Mouse (Mus musculus) liver, embryonic 12.5 days (tissue): ENCODE data around the gene Cse1l. TPM values are rescaled to one million over a fixed set of nuclear protein-coding genes. Genes with fewer than 3 reads are reported as not detected.

ENCODE experiments used
- ATAC-seq: fragments of 200-750 bp; cut with Nextera tagmentation; 2 replicates; pipeline ENCODE4 v1.8.0; 2017; ENCODE audit warnings: moderate number of reproducible peaks, mild to moderate bottlenecking, moderate library complexity
- H3K27ac ChIP-seq: fragments of 300-500 bp; sonication (generic); 2 replicates; pipeline ENCODE4 v1.5.1; 2016; ENCODE audit warnings: mild to moderate bottlenecking
- H3K27me3 ChIP-seq: fragments of 300-500 bp; sonication (generic); replicated peaks from 2 replicates; pipeline ENCODE4 v1.6.1; 2016; ENCODE audit warnings: mild to moderate bottlenecking, moderate library complexity
- H3K36me3 ChIP-seq: fragments of 300-500 bp; sonication (generic); 2 replicates; pipeline ENCODE4 v1.6.1; 2016; ENCODE audit warnings: mild to moderate bottlenecking, moderate library complexity
- H3K4me1 ChIP-seq: fragments of 300-500 bp; sonication (generic); 2 replicates; pipeline ENCODE4 v1.6.1; 2016
- H3K4me2 ChIP-seq: fragments of 300-500 bp; sonication (generic); 2 replicates; pipeline ENCODE4 v1.6.1; 2016; ENCODE audit warnings: mild to moderate bottlenecking, moderate library complexity
- H3K4me3 ChIP-seq: fragments of 300-500 bp; sonication (generic); 2 replicates; pipeline ENCODE4 v1.5.1; 2016; ENCODE audit warnings: mild to moderate bottlenecking, moderate library complexity
- H3K9ac ChIP-seq: fragments of 300-500 bp; sonication (generic); 2 replicates; pipeline ENCODE4 v1.6.1; 2016; ENCODE audit warnings: mild to moderate bottlenecking, moderate library complexity
- H3K9me3 ChIP-seq: fragments of 300-500 bp; sonication (generic); replicated peaks from 2 replicates; pipeline ENCODE4 v1.6.1; 2016; ENCODE audit warnings: mild to moderate bottlenecking, moderate library complexity
- WGBS: fragments of 180-500 bp; shearing (Covaris S2); methylation state at CpG from one replicate; pipeline ENCODE4 v1.1.7; 2016; ENCODE audit not compliant: insufficient replicate concordance; 5-methylcytosine and 5-hydroxymethylcytosine counted together
- polyA plus RNA-seq: library from polyadenylated mRNA; unstranded; fragments of >200 nt; fragmentation: Nextera tagmentation; extraction: Ambion mirVana; gene quantifications from 2 replicates; pipeline ENCODE4 v1.2.1, GENCODE M21; 2016

The Cse1l gene
- 108 and 109 TPM in 2 replicates for polyA plus RNA-seq

DNA sequence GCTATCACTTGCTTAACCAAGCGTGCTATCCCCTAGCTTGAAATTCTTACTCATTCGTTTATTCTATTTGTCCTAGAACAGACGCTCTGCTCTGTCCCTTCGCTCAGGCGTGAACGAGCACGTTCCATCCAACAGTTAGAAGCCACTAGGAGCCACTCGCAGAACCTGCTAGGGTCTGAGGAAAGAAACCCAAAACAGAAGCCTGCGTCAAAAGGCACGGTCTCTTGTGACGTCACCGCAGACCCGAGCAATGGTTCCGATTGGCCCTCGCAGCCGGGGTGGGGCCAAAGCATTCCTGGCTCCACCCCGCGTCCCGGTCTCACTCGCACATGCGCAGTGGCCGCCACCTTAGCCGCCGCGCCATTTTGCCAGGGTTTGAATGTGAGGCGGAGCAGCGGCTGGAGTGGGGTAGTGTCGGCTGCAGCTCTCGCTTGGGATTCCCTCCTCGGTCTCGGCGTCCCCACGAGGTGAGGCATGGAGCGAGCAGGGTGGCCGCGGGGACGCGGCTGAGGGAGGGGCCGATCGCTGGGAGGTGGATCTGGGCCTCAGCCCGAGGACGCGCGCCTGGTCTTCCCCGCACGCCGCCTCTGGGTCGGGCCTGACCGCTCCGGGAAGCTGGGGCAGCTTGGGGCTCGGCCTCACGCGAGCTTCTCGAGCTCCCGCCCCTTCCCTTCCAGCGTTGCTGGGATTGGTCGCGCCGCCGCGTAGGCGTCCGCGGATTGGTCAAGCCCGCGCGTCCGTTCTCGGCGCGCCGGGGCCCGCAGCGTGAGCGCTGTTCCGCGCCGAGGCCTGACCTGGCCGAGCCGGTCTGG, at the start of gene Cse1l:
TSS of gene Cse1l (plus strand) at position 330 of the 812 bp plus-strand sequence.
- Histone ChIP-seq H3K4me2 (peak within 1 kb of the TSS; percentile 85), H3K9me3 (no peaks in the 10 kb centered on the region), H3K27me3 (no peaks in the 10 kb centered on the region), H3K4me3 (peak within 1 kb of the TSS; percentile 79), H3K27ac (peak within 1 kb of the TSS; percentile 98), H3K9ac (peak within 1 kb of the TSS; percentile 92), H3K36me3 (peaks cover 29% of the 10 kb centered on the region), H3K4me1 (peaks cover 37% of the 10 kb centered on the region)
- peak; percentile 96 for ATAC-seq
- under 1% methylated on average over 80 of the region's 80 CpGs for WGBS

GRCm38 (mm10) chr2:166856366-166856765, 49.5 kb upstream of the Cse1l start:
- no peaks in the 10 kb centered on the region for H3K4me1 ChIP-seq
- H3K9ac ChIP-seq, result no peak overlapping the region
- peaks cover 99% of the 10 kb centered on the region for H3K36me3 ChIP-seq
- no peak for ATAC-seq
- no peaks in the 10 kb centered on the region for H3K27me3 ChIP-seq
- 88% methylated on average over 6 of the region's 6 CpGs for WGBS
- no peak overlapping the region for H3K4me3 ChIP-seq
- no peak overlapping the region for H3K27ac ChIP-seq
- H3K9me3 ChIP-seq, result peaks cover 4% of the 10 kb centered on the region; the same call in 1 of the 2 replicates
- H3K4me2 ChIP-seq, result no peak overlapping the region

DNA sequence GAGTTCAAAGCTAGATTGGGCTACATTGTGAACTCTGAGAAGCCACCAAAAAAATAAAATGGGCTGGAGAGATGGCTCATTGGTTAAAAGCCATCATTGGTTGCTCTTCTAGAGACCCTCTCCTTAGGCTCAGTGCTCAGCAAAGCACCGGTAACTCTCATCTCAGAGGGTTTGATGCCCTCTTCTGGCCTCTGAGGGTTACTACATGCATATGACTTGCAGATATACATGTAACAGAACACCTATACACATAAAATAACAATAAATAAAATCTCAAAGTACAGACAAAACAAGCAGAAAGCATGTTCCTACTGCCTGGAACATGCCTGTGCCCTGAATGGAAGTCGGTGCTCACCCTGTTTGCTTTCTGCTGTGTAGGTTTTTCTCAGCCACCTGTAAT, 48.7 kb upstream of the Cse1l start:
- ATAC-seq, result no peak
- no peaks in the 10 kb centered on the region for H3K4me1 ChIP-seq
- WGBS, result 71% methylated on average over 2 of the region's 2 CpGs

DNA sequence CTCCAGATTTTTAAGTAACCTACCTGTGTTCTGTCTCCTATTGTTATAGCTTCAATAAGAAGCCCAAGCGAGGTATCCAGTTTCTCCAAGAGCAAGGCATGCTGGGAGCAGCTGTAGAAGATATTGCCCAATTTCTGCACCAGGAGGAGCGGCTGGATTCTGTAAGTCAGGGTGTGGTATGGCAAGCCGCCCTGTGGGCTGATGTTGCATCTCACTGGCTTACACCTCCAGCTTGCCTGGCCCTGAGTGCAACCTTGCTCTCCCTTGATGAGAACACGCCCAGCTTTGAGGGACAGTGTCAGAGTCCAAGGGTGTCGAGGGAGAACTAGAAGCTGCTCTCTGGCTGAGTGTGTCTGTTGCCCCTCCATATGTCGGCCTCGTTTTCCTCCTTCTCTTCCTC, 46.6 kb upstream of the Cse1l start:
- Histone ChIP-seq H3K4me1 (no peaks in the 10 kb centered on the region), H3K4me2 (no peak overlapping the region), H3K27me3 (no peaks in the 10 kb centered on the region), H3K9me3 (no peaks in the 10 kb centered on the region), H3K4me3 (no peak overlapping the region), H3K9ac (no peak overlapping the region), H3K27ac (no peak overlapping the region), H3K36me3 (peaks cover 98% of the 10 kb centered on the region)
- ATAC-seq, result no peak
- WGBS, result 82% methylated on average over 7 of the region's 7 CpGs

More for the DNA sequence above, 48.7 kb upstream of the Cse1l start:
- no peak overlapping the region for H3K4me2 ChIP-seq
- no peak overlapping the region for H3K9ac ChIP-seq
- peaks cover 99% of the 10 kb centered on the region for H3K36me3 ChIP-seq
- H3K27me3 ChIP-seq, result no peaks in the 10 kb centered on the region
- H3K9me3 ChIP-seq, result peaks cover 2% of the 10 kb centered on the region; the same call in 1 of the 2 replicates
- H3K4me3 ChIP-seq, result no peak overlapping the region
- H3K27ac ChIP-seq, result no peak overlapping the region

GRCm38 (mm10) chr2:166862505-166862904, 43.3 kb upstream of the Cse1l start:
- Histone ChIP-seq H3K9me3 (no peaks in the 10 kb centered on the region), H3K4me3 (no peak overlapping the region), H3K9ac (no peak overlapping the region), H3K27ac (no peak overlapping the region), H3K4me1 (no peaks in the 10 kb centered on the region), H3K27me3 (no peaks in the 10 kb centered on the region), H3K36me3 (peaks cover 98% of the 10 kb centered on the region), H3K4me2 (no peak overlapping the region)
- ATAC-seq, result no peak
- 76% methylated on average over 3 of the region's 3 CpGs for WGBS

GRCm38 (mm10) chr2:166865476-166865875, 40.4 kb upstream of the Cse1l start:
- Histone ChIP-seq H3K27ac (no peak overlapping the region), H3K9ac (no peak overlapping the region), H3K4me3 (no peak overlapping the region), H3K36me3 (peaks cover 98% of the 10 kb centered on the region), H3K27me3 (no peaks in the 10 kb centered on the region), H3K4me2 (no peak overlapping the region), H3K9me3 (no peaks in the 10 kb centered on the region), H3K4me1 (peaks cover 6% of the 10 kb centered on the region)
- 65% methylated on average over 10 of the region's 10 CpGs for WGBS
- no peak for ATAC-seq

DNA sequence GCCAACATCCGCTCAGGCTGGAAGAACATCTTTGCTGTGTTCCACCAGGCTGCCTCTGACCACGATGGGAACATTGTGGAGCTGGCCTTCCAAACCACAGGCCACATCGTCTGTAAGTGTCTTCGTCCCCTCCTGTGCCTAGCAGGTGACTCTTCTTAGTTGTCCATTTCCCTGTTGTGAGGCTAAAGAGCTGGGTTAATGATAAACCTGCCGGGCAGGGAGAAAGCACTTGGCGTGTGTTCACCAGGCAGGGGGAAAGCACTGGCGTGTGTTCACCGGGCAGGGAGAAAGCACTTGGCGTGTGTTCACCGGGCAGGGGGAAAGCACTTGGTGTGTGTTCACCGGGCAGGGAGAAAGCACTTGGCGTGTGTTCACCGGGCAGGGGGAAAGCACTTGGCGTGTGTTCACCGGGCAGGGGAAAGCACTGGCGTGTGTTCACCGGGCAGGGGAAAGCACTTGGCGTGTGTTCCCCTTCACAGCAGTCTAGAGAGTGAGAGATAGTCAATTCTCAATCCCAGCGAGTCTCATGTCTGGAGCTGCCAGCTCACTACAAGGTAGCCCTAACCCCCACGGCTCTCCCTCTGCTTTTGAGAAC, 35.5 kb upstream of the Cse1l start:
- Histone ChIP-seq H3K4me1 (peaks cover 10% of the 10 kb centered on the region), H3K4me2 (no peak overlapping the region), H3K27me3 (no peaks in the 10 kb centered on the region), H3K27ac (no peak overlapping the region), H3K9ac (no peak overlapping the region), H3K9me3 (no peaks in the 10 kb centered on the region), H3K36me3 (peaks cover 100% of the 10 kb centered on the region), H3K4me3 (no peak overlapping the region)
- 81% methylated on average over 20 of the region's 20 CpGs for WGBS
- no peak; the same call in 1 of the 2 replicates for ATAC-seq

DNA sequence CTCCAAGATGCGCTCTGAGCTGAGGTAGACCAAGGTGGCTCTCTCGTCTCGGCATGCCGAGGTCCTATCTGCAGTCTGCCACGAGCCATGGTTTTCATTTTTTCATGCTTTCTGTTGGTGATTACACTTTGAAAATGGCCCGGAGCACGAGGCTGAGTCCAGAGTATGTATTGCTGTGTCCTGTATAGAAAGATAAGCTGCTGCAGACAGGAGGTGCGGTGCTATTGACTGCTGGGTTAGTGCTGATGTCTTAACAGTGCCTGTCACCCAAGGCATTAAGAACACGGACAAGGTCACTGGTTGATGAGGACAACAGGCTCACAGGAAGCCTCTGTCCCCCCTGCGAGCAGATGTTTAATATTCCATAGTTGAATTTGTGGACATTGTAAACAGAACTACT, 34.9 kb upstream of the Cse1l start:
- Histone ChIP-seq H3K36me3 (peaks cover 100% of the 10 kb centered on the region), H3K4me2 (no peak overlapping the region)
- peak; percentile 77 for ATAC-seq

GRCm38 (mm10) chr2:166874675-166875280, 31.1 kb upstream of the Cse1l start:
- Histone ChIP-seq H3K9ac (no peak overlapping the region), H3K4me3 (no peak overlapping the region), H3K9me3 (no peaks in the 10 kb centered on the region), H3K27me3 (no peaks in the 10 kb centered on the region), H3K4me2 (no peak overlapping the region), H3K4me1 (peaks cover 10% of the 10 kb centered on the region), H3K36me3 (peaks cover 99% of the 10 kb centered on the region), H3K27ac (no peak overlapping the region)
- no peak for ATAC-seq
- WGBS, result 78% methylated on average over 10 of the region's 10 CpGs

More for the DNA sequence above, 34.9 kb upstream of the Cse1l start:
- 50% methylated on average over 10 of the region's 10 CpGs for WGBS
- Histone ChIP-seq H3K27ac (no peak overlapping the region), H3K4me1 (peaks cover 10% of the 10 kb centered on the region), H3K9ac (no peak overlapping the region), H3K9me3 (no peaks in the 10 kb centered on the region), H3K27me3 (no peaks in the 10 kb centered on the region), H3K4me3 (no peak overlapping the region)

- Histone ChIP-seq H3K4me1 (peaks cover 3% of the 10 kb centered on the region), H3K27me3 (no peaks in the 10 kb centered on the region), H3K4me2 (no peak overlapping the region), H3K4me3 (no peak overlapping the region), H3K9ac (no peak overlapping the region), H3K9me3 (no peaks in the 10 kb centered on the region), H3K36me3 (peaks cover 95% of the 10 kb centered on the region), H3K27ac (no peak overlapping the region)
- ATAC-seq, result no peak
- WGBS, result 87% methylated on average over 6 of the region's 6 CpGs
Observed at GRCm38 (mm10) chr2:166875561-166875960, 30.3 kb upstream of the Cse1l start.

- Histone ChIP-seq H3K36me3 (peaks cover 95% of the 10 kb centered on the region), H3K4me3 (no peak overlapping the region), H3K27ac (no peak overlapping the region), H3K4me2 (no peak overlapping the region), H3K9me3 (no peaks in the 10 kb centered on the region), H3K4me1 (no peaks in the 10 kb centered on the region), H3K9ac (no peak overlapping the region), H3K27me3 (no peaks in the 10 kb centered on the region)
- ATAC-seq, result no peak
- WGBS, result 89% methylated on average over 10 of the region's 10 CpGs
Observed at GRCm38 (mm10) chr2:166876331-166876730, 29.5 kb upstream of the Cse1l start.

GRCm38 (mm10) chr2:166885066-166885465, 20.8 kb upstream of the Cse1l start:
- no peak for ATAC-seq
- 84% methylated on average over 7 of the region's 7 CpGs for WGBS
- H3K36me3 ChIP-seq, result peaks cover 58% of the 10 kb centered on the region

More at GRCm38 (mm10) chr2:166885066-166885465, 20.8 kb upstream of the Cse1l start:
- no peaks in the 10 kb centered on the region for H3K27me3 ChIP-seq
- H3K9ac ChIP-seq, result no peak overlapping the region
- H3K9me3 ChIP-seq, result no peaks in the 10 kb centered on the region
- H3K4me1 ChIP-seq, result no peaks in the 10 kb centered on the region
- H3K4me3 ChIP-seq, result no peak overlapping the region
- H3K4me2 ChIP-seq, result no peak overlapping the region
- no peak overlapping the region for H3K27ac ChIP-seq
